Mouse (Mus musculus) heart, adult 18-20 months (tissue): ENCODE measurements around the gene Gm2696. TPM values are rescaled to one million over a fixed set of nuclear protein-coding genes. Genes with fewer than 3 reads are reported as not detected.
"Not testable (repeated sequence)": the region's sequence is repeated elsewhere in the genome, so short reads cannot be mapped to it uniquely, and the experiment has no call there.

ENCODE experiments used
- DNase-seq, 2 experiments: peaks; one replicate each; pipeline ENCODE4 v3.0.0; 2021 to 2022; ENCODE audit warnings: mixed read lengths in 1 of 2
- long read RNA-seq, 2 experiments: library from polyadenylated mRNA; stranded (forward); transcript quantifications; one replicate each; pipeline ENCODE4 v2.0.0; 2021
- total RNA-seq, 2 experiments: library from RNA; stranded (reverse); gene quantifications; 2 replicates each; pipeline ENCODE4 v1.2.3; 2021

Gm2696 gene
- total RNA-seq = not detected
- long read RNA-seq, experiment 1 = 0 reads
- long read RNA-seq, experiment 2 = 0 reads

- no peak for DNase-seq
Measured at GRCm38 (mm10) chr10:77814382-77814781, at the start of gene Gm2696. Gm2696 (plus strand) TSS chr10:77814682.

- DNase-seq = no peak
Measured at GRCm38 (mm10) chr10:77769727-77770126, 44.8 kb upstream of the Gm2696 start.

DNA sequence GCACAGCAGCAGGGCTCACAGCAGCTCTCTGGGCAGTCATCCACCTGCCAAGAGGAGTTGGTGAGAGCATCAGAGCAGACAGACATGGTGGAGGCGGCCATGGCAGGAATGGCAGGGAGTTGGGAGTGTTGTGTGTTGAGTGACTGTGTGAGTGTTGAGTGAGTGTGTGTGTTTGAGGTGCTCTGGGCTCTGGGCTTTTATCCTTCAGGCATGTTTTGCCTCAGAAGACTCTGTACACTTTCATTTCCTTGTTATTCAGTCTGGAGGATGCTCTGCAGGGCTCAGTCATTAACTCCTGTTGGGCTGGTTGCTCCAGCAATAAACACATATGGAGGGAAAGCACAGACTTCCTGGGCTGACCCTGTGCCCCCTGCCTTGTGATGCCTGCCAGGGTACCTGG lies 43.3 kb upstream of the Gm2696 start, which contains the start of gene Gm3238:
Gm3238 (minus strand) TSS at position 101 of the 400 bp plus-strand sequence.
- DNase-seq = not testable (repeated sequence)

GRCm38 (mm10) chr10:77772142-77772541 lies 42.3 kb upstream of the Gm2696 start:
- DNase-seq = not testable (repeated sequence)

GRCm38 (mm10) chr10:77776844-77777243 lies 37.6 kb upstream of the Gm2696 start, which contains the start of gene Gm7138:
Gm7138 (minus strand) TSS chr10:77776944.
- DNase-seq = not testable (repeated sequence)

GRCm38 (mm10) chr10:77782442-77782841 lies 32.0 kb upstream of the Gm2696 start, which contains the start of gene Gm3250:
Gm3250 (minus strand) TSS chr10:77782542.
- not testable (repeated sequence) for DNase-seq

GRCm38 (mm10) chr10:77783396-77783795 lies 31.1 kb upstream of the Gm2696 start:
- DNase-seq = not testable (repeated sequence)

- DNase-seq = peak in 1 of 2 experiments; percentile 32
Measured at GRCm38 (mm10) chr10:77787876-77788275, 26.6 kb upstream of the Gm2696 start, which contains the start of gene Gm7137. Gm7137 (minus strand) TSS chr10:77788200.

DNA sequence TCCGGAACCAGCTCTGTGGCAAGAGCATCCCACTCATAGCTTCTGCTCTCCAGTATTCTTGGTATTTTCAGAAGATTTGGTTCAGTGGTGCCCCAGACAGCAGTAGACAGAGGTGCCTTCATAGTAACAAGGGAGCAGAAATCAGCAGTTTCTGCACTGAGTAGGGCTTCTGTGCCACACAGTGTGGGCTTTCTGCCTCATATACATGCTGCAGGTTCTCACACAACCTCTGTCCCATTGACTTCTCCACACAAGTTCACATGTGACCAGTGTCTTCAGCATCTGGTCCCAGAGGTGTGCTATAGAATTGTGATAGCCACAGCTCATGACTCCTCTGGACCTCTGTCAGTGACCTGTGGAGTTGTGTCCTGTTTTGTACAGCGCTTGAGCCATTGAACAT lies 25.9 kb upstream of the Gm2696 start:
- DNase-seq = no peak

DNA sequence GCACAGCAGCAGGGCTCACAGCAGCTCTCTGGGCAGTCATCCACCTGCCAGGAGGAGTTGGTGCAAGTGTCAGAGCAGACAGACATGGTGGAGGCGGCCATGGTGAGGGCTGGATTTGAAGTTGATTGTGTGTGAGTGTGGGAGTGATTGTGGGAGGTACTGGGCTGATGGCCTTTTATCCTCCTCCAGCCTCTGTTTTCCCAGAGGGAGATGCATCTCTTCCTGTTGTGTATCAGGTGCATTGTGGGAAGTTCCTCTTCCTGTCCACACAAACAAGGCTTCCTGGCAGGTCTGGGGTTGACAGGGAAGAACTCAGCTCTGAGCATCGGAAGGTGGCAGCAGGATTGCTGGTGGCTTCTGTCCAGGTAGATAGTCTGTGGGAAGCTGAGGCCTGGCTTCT lies 19.5 kb upstream of the Gm2696 start, which contains the start of gene Gm9639:
Gm9639 (minus strand) TSS at position 101 of the 400 bp plus-strand sequence.
- DNase-seq = no peak

DNA sequence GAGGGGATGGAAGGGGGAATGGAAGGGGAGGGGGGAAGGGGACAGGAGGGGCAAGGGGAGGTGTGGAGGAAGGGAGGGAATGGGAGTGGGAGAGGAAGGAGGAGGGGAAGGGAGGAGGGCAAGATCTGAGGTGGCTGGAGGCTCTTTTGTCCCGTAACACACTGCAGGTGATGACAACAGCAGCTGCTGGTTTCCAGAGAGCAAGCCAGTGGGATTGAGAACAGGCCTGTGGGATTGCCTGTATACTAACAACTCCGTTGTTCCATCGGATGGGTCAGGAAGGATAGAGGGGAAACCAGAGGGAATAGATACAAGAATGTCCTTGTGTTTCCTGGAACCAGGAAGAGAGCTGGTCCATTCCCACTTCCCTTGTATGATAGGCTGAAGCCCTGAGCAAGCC lies 16.8 kb upstream of the Gm2696 start:
- peak; percentile 11 to 24 for DNase-seq

- peak; percentile 6 to 7 for DNase-seq
Measured at GRCm38 (mm10) chr10:77798164-77798920, 16.1 kb upstream of the Gm2696 start.

DNA sequence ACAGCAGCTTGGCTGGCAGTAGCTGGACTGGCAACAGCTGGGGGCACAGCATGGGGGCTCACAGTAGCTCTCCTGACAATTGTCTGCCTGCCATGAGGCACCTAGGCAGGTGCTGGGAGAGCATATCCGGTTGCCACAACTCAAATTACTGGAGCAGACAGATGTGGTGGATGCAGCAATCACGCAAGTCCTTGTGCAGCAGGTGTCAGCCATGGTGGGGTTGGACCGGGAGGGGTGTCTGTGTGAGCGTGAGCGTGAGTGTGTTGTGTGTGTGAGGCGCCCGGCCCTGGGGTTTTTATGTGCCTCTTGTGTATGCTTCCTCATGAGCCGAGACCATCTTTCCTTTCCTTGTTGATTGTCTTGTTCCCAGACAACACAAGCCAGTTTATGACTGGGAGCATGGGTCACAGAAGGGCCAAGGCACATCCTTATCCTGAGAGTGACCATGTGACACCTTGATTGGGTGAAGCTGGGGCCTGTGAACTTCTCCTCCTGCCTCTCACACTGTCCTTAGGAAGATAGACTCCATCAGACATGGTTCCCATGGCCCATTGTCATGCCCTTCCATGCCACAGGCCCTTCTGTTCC lies 15.5 kb upstream of the Gm2696 start, which contains the start of gene Gm19668:
Gm19668 (minus strand) TSS at position 213 of the 588 bp plus-strand sequence.
- DNase-seq = no peak

DNA sequence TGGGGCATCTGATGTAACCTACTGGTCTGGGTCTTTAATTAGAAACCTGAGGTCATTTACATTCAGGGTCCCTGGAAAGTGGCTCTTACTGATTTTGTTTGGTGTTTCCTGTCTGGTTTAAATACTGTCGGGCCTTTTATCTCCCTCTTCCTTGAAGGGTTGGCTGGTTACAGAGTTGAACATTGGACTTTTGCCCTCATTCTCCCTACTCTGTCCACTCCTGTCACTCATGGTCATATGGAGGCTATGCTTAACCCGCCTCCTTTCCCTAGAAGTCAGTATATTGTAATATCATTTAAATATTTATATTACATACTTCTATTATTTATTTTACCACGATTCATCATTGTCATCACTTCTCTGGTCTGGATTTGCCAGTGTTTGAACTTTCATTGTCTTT lies 10.4 kb upstream of the Gm2696 start:
- DNase-seq = no peak

DNA sequence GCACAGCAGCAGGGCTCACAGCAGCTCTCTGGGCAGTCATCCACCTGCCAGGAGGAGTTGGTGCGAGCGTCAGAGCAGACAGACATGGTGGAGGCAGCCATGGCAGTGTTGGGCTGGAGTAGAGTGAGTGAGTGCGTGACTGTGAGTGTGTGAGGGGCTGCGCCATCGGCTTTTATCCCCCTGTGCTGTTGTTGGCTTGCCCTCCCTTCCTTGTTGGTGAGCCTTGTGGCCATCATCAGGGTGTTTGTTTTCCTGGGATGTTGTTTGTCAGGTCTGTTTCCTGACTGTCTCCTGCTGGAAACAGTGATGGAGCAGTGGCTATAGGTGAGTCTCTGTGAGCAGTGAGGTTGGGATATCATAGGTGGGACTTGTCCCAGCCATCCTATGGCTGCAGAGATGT lies 2.7 kb upstream of the Gm2696 start, which contains the start of gene Gm9507:
Gm9507 (minus strand) TSS at position 101 of the 400 bp plus-strand sequence.
- DNase-seq = no peak

DNA sequence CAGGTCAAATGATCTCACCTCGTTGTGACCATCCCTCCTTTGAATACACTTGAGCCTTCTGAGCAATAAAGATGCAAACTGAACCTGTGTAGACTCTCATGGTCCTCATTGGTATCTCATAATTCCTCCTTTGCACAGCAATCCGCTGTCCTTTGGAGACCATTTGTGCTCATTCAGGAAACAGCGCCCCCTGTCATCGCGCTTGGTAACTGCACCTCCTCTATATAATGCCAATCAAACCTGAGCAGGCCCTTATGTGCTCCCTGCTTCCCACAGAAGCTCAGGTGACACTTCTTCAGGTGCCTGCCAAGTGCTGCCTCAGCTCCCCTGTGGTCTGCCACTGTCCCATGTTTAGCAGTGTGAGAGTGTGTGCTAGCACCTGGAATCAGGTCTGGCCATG lies 1.0 kb downstream of the Gm2696 start:
- peak in 1 of 2 experiments; percentile 31 for DNase-seq

DNA sequence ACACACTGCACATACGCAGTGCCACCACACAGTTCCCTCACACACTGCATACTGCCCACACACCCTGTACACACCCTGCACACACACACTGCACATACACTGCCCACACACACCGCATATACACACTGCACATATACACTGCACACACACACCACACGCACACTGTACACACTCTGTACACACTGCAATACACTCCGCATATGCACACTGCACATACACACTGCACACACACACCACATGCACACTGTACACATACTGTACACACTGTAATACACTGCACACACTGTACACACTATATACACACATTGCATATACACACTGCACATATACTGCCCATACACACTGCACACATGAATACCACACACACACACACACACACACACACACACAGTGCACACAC lies 4.0 kb downstream of the Gm2696 start:
- no peak for DNase-seq

DNA sequence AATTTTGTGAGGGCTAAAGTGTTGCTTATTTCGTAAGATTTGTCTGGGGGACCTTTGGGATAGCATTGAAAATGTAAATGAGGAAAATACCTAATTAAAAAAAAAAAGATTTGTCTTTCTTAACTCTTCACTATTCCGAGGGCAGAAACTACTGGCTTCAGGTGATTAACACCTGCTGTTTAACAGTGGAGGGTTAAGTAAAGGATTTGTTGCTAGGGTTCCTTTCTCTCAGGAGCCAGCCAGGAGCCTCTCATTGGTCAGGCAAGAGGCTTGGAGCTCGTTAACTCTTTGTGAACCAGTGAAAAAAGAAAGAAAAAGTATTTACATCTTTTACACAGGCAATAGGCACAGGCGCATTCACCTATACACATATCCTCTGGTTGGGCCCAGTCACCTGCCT lies 4.7 kb downstream of the Gm2696 start:
- DNase-seq = no peak

DNA sequence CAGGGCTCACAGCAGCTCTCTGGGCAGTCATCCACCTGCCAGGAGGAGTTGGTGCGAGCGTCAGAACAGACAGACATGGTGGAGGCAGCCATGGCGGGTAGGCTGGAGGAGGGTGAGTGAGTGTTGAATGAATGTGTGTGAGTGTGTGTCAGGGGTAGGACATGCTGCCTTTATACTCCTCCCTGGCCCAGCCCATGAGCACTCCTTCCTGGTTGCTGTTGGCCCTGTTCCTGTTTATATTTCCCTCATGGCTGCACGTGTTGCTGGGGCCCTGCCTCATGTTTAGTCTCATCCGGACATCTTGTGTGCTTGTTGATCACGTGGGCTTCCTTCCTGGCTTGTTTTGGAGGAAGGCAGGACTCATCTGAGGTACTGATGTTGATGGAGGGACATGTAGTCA lies 12.5 kb downstream of the Gm2696 start, which contains the start of gene Krtap10-4:
Krtap10-4 (minus strand) TSS at position 145 of the 400 bp plus-strand sequence.
- DNase-seq = no peak

- DNase-seq = no peak
Measured at GRCm38 (mm10) chr10:77835647-77836046, 21.2 kb downstream of the Gm2696 start, which contains the start of gene Krtap10-10. Krtap10-10 (plus strand) TSS chr10:77835947.

GRCm38 (mm10) chr10:77839006-77839405 lies 24.5 kb downstream of the Gm2696 start:
- DNase-seq = no peak

DNA sequence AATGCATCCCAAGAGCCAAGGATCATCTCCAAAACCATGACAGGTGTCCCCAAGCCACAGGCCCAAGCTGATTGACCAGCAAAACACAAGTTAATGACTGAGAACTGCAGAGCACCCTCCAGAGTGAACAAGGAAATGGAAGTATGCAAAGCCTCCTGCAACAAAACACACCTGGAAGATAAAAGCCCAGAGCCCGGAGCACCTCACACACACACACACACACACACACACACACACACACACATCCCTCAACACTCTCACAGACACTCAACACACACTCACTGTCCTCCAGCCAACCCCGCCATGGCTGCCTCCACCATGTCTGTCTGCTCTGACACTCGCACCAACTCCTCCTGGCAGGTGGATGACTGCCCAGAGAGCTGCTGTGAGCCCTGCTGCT lies 32.0 kb downstream of the Gm2696 start, which contains the start of gene Gm36176:
Gm36176 (plus strand) TSS at position 301 of the 400 bp plus-strand sequence.
- DNase-seq = no peak

- DNase-seq = no peak
Measured at GRCm38 (mm10) chr10:77846961-77847360, 32.5 kb downstream of the Gm2696 start.
